Mouse (Mus musculus) ES-E14 (cell line): ENCODE data around the gene Fuca2. TPM values are rescaled to one million over a fixed set of nuclear protein-coding genes. Genes with fewer than 3 reads are reported as not detected.
"Not testable (repeated sequence)": the region's sequence is repeated elsewhere in the genome, so short reads cannot be mapped to it uniquely, and the experiment has no call there.

ENCODE experiments used
- DNase-seq: peaks from one replicate; pipeline ENCODE4 v3.0.0-alpha.2; 2013; ENCODE audit warnings: low read depth, low spot score
- H3K27ac ChIP-seq: 2 replicates; pipeline ENCODE4 v1.5.1; 2012; ENCODE audit warnings: low read depth, mild to moderate bottlenecking, low read length, moderate library complexity, mixed read lengths; ENCODE audit not compliant: poor library complexity, insufficient read depth, severe bottlenecking
- H3K36me3 ChIP-seq: 2 replicates; pipeline ENCODE4 v1.6.1; 2012; ENCODE audit warnings: mild to moderate bottlenecking, low read length, moderate library complexity, mixed read lengths; ENCODE audit not compliant: control insufficient read depth, poor library complexity, insufficient read depth, severe bottlenecking
- H3K4me1 ChIP-seq, 2 experiments: fragments of 150-350 bp in 1 of 2; sonication (generic) in 1 of 2; 2 replicates each; pipeline ENCODE4 v1.6.1; 2012; ENCODE audit warnings: low read length in 2 of 2, mild to moderate bottlenecking in 1 of 2, mixed read lengths in 1 of 2; ENCODE audit not compliant: control insufficient read depth in 2 of 2, insufficient read depth in 2 of 2, poor library complexity in 1 of 2
- H3K4me3 ChIP-seq, 2 experiments: fragments of 150-350 bp in 1 of 2; sonication (generic) in 1 of 2; 2 replicates each; pipeline ENCODE4 v1.5.1; 2012; ENCODE audit warnings: low read length in 2 of 2, low read depth in 1 of 2, mild to moderate bottlenecking in 1 of 2, mixed read lengths in 1 of 2; ENCODE audit not compliant: insufficient read depth in 1 of 2, poor library complexity in 1 of 2, severe bottlenecking in 1 of 2
- H3K9ac ChIP-seq: 2 replicates; pipeline ENCODE4 v1.6.1; 2012; ENCODE audit warnings: low read depth, mild to moderate bottlenecking, low read length, mixed read lengths; ENCODE audit not compliant: poor library complexity, insufficient read depth, severe bottlenecking
- H3K9me3 ChIP-seq: fragments of 150-350 bp; sonication (generic); 2 replicates; pipeline ENCODE4 v1.6.1; 2012; ENCODE audit warnings: low read depth, mild to moderate bottlenecking, low read length; ENCODE audit not compliant: control insufficient read depth, insufficient read depth
- CHD2 ChIP-seq: IDR thresholded peaks from 2 replicates; pipeline ENCODE4 v1.6.1; 2014; ENCODE audit warnings: mild to moderate bottlenecking, low read depth, low read length, inconsistent platforms
- HCFC1 ChIP-seq: IDR thresholded peaks from 2 replicates; pipeline ENCODE4 v1.6.1; 2012; ENCODE audit warnings: low read length, inconsistent platforms, borderline replicate concordance; ENCODE audit not compliant: insufficient read depth
- MAFK ChIP-seq: IDR thresholded peaks from 2 replicates; pipeline ENCODE4 v1.6.1; 2014; ENCODE audit warnings: mild to moderate bottlenecking, low read depth, low read length, inconsistent platforms; ENCODE audit not compliant: insufficient read depth
- ZC3H11A ChIP-seq: IDR thresholded peaks from 2 replicates; pipeline ENCODE4 v1.6.1; 2012; ENCODE audit warnings: low read depth, mild to moderate bottlenecking, inconsistent platforms, low read length, borderline replicate concordance
- ZNF384 ChIP-seq: IDR thresholded peaks from 2 replicates; pipeline ENCODE4 v1.6.1; 2012; ENCODE audit warnings: low read depth, low read length, inconsistent platforms
- in situ Hi-C, 2 experiments: fragments of 600-800 bp; cut with MboI; formaldehyde crosslinking; loops; one replicate each; pipeline ENCODE4 v1.15.1; 2025; ENCODE audit warnings: low sequenced_read_pairs in 2 of 2, inconsistent platforms in 1 of 2; ENCODE audit not compliant: unreplicated experiment in 2 of 2
- total RNA-seq: library from RNA; depleted of rRNA; stranded (reverse); fragments of 300-350 nt; gene quantifications from 2 replicates; pipeline ENCODE4 v1.2.3, GENCODE M21; 2012; rRNA removed

Gene Fuca2
- total RNA-seq = 11.6 and 13.2 TPM in 2 replicates

DNA sequence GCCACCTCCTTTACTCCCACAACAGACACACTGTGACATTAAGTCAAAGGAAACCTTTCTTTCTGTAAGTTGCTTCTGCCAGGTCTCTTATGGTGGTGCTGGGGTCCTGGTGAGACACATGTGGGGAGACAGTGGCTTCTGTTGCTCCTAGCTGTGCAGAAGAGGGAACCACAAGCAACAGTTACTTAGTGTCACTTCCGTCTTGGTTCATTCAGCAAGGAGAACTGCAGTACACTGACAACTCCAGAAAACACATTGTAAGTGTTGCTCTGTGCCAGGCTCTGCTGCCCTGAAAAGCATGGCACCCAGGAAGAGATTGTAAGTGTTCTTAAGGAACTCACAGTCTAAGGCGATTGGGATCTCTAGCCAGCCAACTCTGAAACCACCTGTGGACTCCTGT lies at the start of gene Fuca2:
Gene Fuca2, plus strand, starts transcription at position 210 of the 400 bp plus-strand sequence.
- TF ChIP-seq MAFK (no peak), CHD2 (no peak), HCFC1 (no peak), ZNF384 (no peak), ZC3H11A (no peak)
- peaks cover 2 to 3% of the 10 kb centered on the region in 2 experiments; a peak in 1 of 4 replicates for H3K4me1 ChIP-seq
- H3K9ac ChIP-seq = no peak within 1 kb of the TSS
- no peak for DNase-seq
- no peak within 1 kb of the TSS for H3K27ac ChIP-seq
- H3K9me3 ChIP-seq = no peaks in the 10 kb centered on the region
- in situ Hi-C loops = no loop called here
- no peak within 1 kb of the TSS for H3K4me3 ChIP-seq
- H3K36me3 ChIP-seq = no peaks in the 10 kb centered on the region

DNA sequence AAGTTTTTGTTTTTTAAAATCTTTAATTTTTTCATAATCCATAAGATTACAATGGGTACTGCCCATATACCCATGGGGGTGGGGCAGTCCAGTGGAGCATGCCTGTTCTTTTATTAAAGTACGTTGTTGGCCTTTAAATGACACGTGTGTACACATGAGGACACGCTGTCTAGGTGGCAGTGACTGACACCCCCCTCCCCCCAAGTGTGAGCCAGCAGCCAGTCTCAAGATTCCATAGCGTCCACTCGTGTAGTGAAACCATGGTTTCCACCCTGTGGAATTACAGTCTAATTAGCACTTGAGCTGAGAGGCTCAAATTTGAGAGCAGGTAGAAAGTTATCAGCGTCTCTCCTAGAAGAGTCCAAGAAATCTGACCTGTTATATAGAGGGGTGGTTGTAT lies 47.7 kb upstream of the Fuca2 start:
- H3K9ac ChIP-seq = no peak overlapping the region
- DNase-seq = no peak
- TF ChIP-seq HCFC1 (no peak), ZC3H11A (no peak), CHD2 (no peak), ZNF384 (no peak), MAFK (no peak)
- H3K4me3 ChIP-seq = no peak overlapping the region
- no peaks in the 10 kb centered on the region for H3K4me1 ChIP-seq
- no peaks in the 10 kb centered on the region for H3K36me3 ChIP-seq
- no peaks in the 10 kb centered on the region for H3K9me3 ChIP-seq
- no peak overlapping the region for H3K27ac ChIP-seq
- in situ Hi-C loops = no loop called here

DNA sequence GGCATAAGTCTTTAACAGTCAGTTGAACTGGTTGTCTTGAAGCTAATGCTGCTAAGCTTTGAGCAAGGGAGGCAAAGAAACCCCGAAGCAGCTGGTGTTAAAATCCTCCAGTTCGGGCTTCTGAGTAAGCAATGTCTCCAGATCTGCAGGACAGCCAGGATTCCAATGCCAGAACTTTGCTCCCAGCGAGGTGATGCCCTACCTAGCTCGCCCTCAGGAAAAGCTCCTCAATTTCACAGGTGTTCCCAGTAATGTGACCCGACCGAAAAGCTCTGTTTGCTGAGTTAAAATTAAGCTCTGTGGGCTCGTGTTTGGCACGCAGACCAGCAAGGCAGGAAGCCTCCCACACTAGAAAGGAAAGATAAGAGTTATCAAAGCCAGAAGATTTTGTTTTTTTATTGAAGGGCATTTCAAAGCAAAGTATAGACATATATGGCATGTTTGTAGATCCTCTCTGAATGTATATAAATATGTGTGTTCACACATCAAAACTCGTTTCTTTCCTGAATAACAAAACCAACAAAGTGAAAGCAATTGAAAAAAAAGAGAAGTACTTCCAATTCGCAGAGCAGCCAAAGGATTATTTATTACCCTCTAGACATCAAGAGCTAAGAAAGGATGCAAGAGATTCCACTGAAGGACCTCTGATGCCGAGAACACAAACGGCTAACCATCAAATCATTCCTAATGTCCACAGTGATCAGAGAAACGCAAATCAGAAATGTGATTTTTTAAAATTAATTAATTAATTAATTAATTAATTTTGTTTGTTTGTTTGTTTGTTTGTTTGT lies 45.9 kb upstream of the Fuca2 start:
- no peak for DNase-seq
- Histone ChIP-seq H3K4me3 (no peak overlapping the region), H3K36me3 (no peaks in the 10 kb centered on the region), H3K4me1 (no peaks in the 10 kb centered on the region), H3K9ac (no peak overlapping the region), H3K27ac (no peak overlapping the region), H3K9me3 (no peaks in the 10 kb centered on the region)
- TF ChIP-seq ZNF384 = no peak
- no peak for TF ChIP-seq MAFK
- TF ChIP-seq HCFC1 = no peak
- TF ChIP-seq ZC3H11A = no peak
- no peak for TF ChIP-seq CHD2
- in situ Hi-C loops = no loop called here

DNA sequence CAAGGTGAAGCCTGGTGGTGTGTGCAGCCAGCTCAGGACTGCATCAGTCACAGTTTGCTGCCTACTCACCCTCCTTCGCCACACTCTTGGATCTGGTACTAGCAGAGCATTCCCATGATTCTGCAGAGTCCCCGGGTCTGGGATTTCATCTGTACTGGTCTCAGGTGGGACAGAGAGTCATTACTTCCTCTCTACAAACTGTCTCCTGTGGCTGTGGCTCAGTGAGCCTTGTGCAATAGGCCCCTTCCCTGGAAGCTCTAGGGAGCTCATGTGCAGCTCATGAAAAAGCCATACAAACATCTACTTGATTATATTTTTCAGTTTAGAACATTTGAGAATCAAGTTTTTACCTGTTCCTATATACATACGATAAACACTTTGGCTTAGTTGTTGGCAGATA lies 35.0 kb upstream of the Fuca2 start:
- DNase-seq, H3K36me3 ChIP-seq, H3K27ac ChIP-seq, in situ Hi-C loops, H3K4me3 ChIP-seq, H3K4me1 ChIP-seq, H3K9ac ChIP-seq, H3K9me3 ChIP-seq: not testable (repeated sequence)

DNA sequence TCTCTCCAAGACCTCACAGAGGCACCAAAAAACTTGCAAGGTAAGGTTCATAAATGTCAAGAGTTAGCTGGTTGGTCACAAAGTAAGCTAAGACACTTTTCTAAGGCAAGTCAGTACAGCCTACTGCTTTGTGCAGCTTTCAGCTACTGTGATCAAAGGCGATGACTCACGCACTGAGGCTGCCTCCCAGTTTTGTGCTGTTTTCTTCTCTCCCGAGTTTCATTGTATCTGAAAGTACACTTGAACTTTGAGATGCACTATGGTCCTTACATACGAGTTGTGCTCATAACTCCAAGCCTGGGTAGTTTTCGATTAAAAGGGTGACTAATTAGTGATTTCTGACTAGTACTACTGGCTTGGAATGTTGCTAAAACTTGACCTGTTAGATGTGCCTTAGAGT lies 32.4 kb upstream of the Fuca2 start:
- no peak for TF ChIP-seq ZC3H11A
- Histone ChIP-seq H3K36me3 (no peaks in the 10 kb centered on the region), H3K4me1 (no peaks in the 10 kb centered on the region), H3K9me3 (no peaks in the 10 kb centered on the region), H3K9ac (no peak overlapping the region), H3K27ac (no peak overlapping the region), H3K4me3 (no peak overlapping the region)
- in situ Hi-C loops = no loop called here
- DNase-seq = no peak

DNA sequence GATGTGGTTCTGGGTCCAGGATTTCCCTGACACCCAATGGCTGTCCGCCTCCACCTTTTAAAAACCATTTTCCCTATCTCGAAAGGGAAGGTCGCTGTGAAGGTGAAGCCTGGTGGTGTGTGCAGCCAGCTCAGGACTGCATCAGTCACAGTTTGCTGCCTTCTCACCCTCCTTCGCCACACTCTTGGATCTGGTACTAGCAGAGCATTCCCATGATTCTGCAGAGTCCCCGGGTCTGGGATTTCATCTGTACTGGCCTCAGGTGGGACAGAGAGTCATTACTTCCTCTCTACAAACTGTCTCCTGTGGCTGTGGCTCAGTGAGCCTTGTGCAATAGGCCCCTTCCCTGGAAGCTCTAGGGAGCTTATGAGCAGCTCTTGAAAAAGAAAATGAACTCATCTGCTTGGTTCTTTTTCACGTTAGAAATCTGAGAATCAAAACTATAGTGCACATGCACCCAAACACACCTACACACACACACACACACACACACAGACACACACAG lies 31.3 kb upstream of the Fuca2 start:
- H3K9me3 ChIP-seq, H3K27ac ChIP-seq, H3K4me1 ChIP-seq, H3K9ac ChIP-seq, H3K4me3 ChIP-seq, DNase-seq, in situ Hi-C loops, H3K36me3 ChIP-seq: not testable (repeated sequence)
